Mouse (Mus musculus) erythroblast, adult 5-6 weeks (primary cell): ENCODE measurements around the gene Ngef. TPM values are rescaled to one million over a fixed set of nuclear protein-coding genes. Genes with fewer than 3 reads are reported as not detected.

ENCODE experiments used
- ATAC-seq: replicated peaks from 2 replicates; pipeline ENCODE4 v1.8.0; 2016; ENCODE audit warnings: moderate number of reproducible peaks, mild to moderate bottlenecking, moderate TSS enrichment, inconsistent platforms; ENCODE audit not compliant: poor library complexity, low FRiP score, severe bottlenecking
- total RNA-seq, 2 experiments: library from RNA; stranded (forward) in 1 of 2; stranded (reverse) in 1 of 2; fragments of 150-400 nt in 1 of 2; fragments of 200-764, 138-1000 nt in 1 of 2; gene quantifications; 2 replicates each; pipeline versions ENCODE4 v1.2.3 to v1.2.4; 2015 to 2017; ENCODE audit warnings: low replicate concordance in 2 of 2

Ngef gene
- total RNA-seq, 2 experiments from 2014 or later, result not detected

GRCm38 (mm10) chr1:87573261-87573660, 409 bp downstream of the Ngef start:
- ATAC-seq, result no peak

GRCm38 (mm10) chr1:87568398-87568797, 5.3 kb downstream of the Ngef start:
- peak; percentile 79 for ATAC-seq

- no peak for ATAC-seq
These were observed 7.9 kb downstream of the Ngef start for GRCm38 (mm10) chr1:87565760-87566159.

GRCm38 (mm10) chr1:87562967-87563366, 10.7 kb downstream of the Ngef start:
- no peak for ATAC-seq

GRCm38 (mm10) chr1:87553586-87553985, 20.1 kb downstream of the Ngef start:
- ATAC-seq, result no peak

- no peak for ATAC-seq
These were observed 22.7 kb downstream of the Ngef start for GRCm38 (mm10) chr1:87551008-87551407.

- peak; percentile 62; the same call in 1 of the 2 replicates for ATAC-seq
These were observed 32.1 kb downstream of the Ngef start for GRCm38 (mm10) chr1:87541614-87542013.

- ATAC-seq, result no peak
These were observed 36.7 kb downstream of the Ngef start for GRCm38 (mm10) chr1:87537008-87537407.

- ATAC-seq, result no peak
These were observed 39.6 kb downstream of the Ngef start for GRCm38 (mm10) chr1:87534118-87534517.

GRCm38 (mm10) chr1:87532346-87532745, 41.3 kb downstream of the Ngef start:
- ATAC-seq, result no peak

- no peak for ATAC-seq
These were observed 46.5 kb downstream of the Ngef start for GRCm38 (mm10) chr1:87527191-87527590.

GRCm38 (mm10) chr1:87525041-87525440, 48.6 kb downstream of the Ngef start:
- no peak for ATAC-seq

GRCm38 (mm10) chr1:87521523-87521922, 52.1 kb downstream of the Ngef start:
- no peak for ATAC-seq

- no peak for ATAC-seq
These were observed 53.2 kb downstream of the Ngef start for GRCm38 (mm10) chr1:87520467-87520866.

- no peak for ATAC-seq
These were observed 62.8 kb downstream of the Ngef start for GRCm38 (mm10) chr1:87510845-87511244.

GRCm38 (mm10) chr1:87510166-87510691, 63.4 kb downstream of the Ngef start:
- no peak for ATAC-seq

- ATAC-seq, result no peak
These were observed 64.0 kb downstream of the Ngef start, which contains the start of gene Neu2 for GRCm38 (mm10) chr1:87509561-87510165. Neu2 (plus strand) TSS chr1:87509889.

GRCm38 (mm10) chr1:87508591-87509560, 64.8 kb downstream of the Ngef start:
- no peak for ATAC-seq

GRCm38 (mm10) chr1:87507857-87508256, 65.8 kb downstream of the Ngef start:
- no peak for ATAC-seq

GRCm38 (mm10) chr1:87505524-87505923, 68.1 kb downstream of the Ngef start:
- ATAC-seq, result no peak

GRCm38 (mm10) chr1:87493542-87493941, 80.1 kb downstream of the Ngef start:
- no peak for ATAC-seq
